32 mouse cellular contexts compared by ENCODE assay signal in the genomic region with DNA sequence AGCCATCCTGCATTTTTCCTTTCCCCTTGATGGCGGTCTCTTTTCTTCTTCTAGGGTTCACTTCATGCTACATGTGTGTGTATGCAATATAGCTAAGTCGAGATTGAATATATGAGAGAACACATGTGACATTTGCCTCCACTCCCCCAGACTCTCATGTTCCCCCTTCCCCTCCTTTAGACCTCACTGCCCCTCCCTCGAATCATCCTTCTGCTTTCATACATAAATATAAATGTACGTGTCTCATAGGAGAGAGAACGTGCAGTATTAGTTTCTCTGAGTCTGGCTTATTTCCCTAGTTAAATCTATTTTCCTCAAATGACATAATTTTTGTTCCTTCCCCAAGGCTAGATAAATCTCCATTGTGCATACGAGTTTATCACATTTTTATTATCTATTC.
"Had no signal": no experiment of that assay in that cellular context is flagged by ENCODE, and none has a peak within 500 bp of the region (broad histone marks: within the 10 kb centered on the region; RNA-seq: fewer than 3 reads in every experiment).

No protein-coding gene starts in this region.

- DNase-seq: left cerebral cortex, postnatal 4 days; liver; liver, embryonic 13.5 days; liver, postnatal 0 days; lung, adult 18-20 months; lung, adult 2 months; lung, embryonic 14.5 days; lung, postnatal 10 days; lung, postnatal 14 days; lung, postnatal 36 days; lung, postnatal 4 days; midbrain, embryonic 14.5 days had no signal

- H3K4me1 ChIP-seq: limb, embryonic 10.5 days; limb, embryonic 12.5 days; limb, embryonic 13.5 days; limb, embryonic 15.5 days; liver, embryonic 15.5 days; lung, embryonic 15.5 days; megakaryocyte, embryonic 14.5 days; midbrain, embryonic 10.5 days; midbrain, embryonic 12.5 days; midbrain, embryonic 13.5 days; midbrain, embryonic 15.5 days had no signal

- H3K27me3 ChIP-seq: limb, embryonic 12.5 days; limb, embryonic 13.5 days; limb, embryonic 15.5 days; liver, embryonic 12.5 days; liver, embryonic 13.5 days; liver, embryonic 15.5 days; lung, embryonic 15.5 days; megakaryocyte, embryonic 14.5 days; midbrain, embryonic 12.5 days; midbrain, embryonic 13.5 days; midbrain, embryonic 15.5 days had no signal

- H3K4me3 ChIP-seq: left cerebral cortex, adult 2 months; limb, embryonic 10.5 days; limb, embryonic 12.5 days; limb, embryonic 13.5 days; limb, embryonic 15.5 days; liver, embryonic 12.5 days; liver, embryonic 13.5 days; liver, embryonic 15.5 days; lung, embryonic 15.5 days; megakaryocyte, embryonic 14.5 days; midbrain, embryonic 10.5 days; midbrain, embryonic 12.5 days; midbrain, embryonic 13.5 days; midbrain, embryonic 15.5 days; myocyte had no signal

- H3K36me3 ChIP-seq: limb, embryonic 10.5 days; limb, embryonic 12.5 days; limb, embryonic 13.5 days; limb, embryonic 15.5 days; liver, embryonic 12.5 days; liver, embryonic 13.5 days; liver, embryonic 15.5 days; lung, embryonic 15.5 days; midbrain, embryonic 10.5 days; midbrain, embryonic 12.5 days; midbrain, embryonic 13.5 days; midbrain, embryonic 15.5 days had no signal

- ATAC-seq: liver, embryonic 12.5 days; liver, postnatal 0 days; lung, postnatal 0 days; midbrain, embryonic 13.5 days; midbrain, embryonic 15.5 days; midbrain, embryonic 16.5 days had no signal

- H3K9ac ChIP-seq: limb, embryonic 12.5 days; limb, embryonic 13.5 days; limb, embryonic 15.5 days; liver, embryonic 12.5 days; liver, embryonic 13.5 days; liver, embryonic 14.5 days; liver, embryonic 15.5 days; liver, postnatal 0 days; lung, embryonic 14.5 days; lung, embryonic 15.5 days; midbrain, embryonic 12.5 days; midbrain, embryonic 13.5 days; midbrain, embryonic 15.5 days had no signal

- H3K4me2 ChIP-seq: limb, embryonic 12.5 days; limb, embryonic 13.5 days; limb, embryonic 15.5 days; liver, embryonic 11.5 days; liver, embryonic 12.5 days; liver, embryonic 13.5 days; liver, embryonic 15.5 days; lung, embryonic 14.5 days; lung, embryonic 15.5 days; midbrain, embryonic 11.5 days; midbrain, embryonic 12.5 days; midbrain, embryonic 13.5 days; midbrain, embryonic 15.5 days had no signal

- H3K27ac ChIP-seq: left cerebral cortex, adult 2 months; limb, embryonic 10.5 days; limb, embryonic 12.5 days; limb, embryonic 13.5 days; limb, embryonic 15.5 days; liver, embryonic 12.5 days; liver, embryonic 13.5 days; liver, embryonic 14.5 days; liver, embryonic 15.5 days; lung, embryonic 15.5 days; macrophage; midbrain, embryonic 10.5 days; midbrain, embryonic 12.5 days; midbrain, embryonic 13.5 days; midbrain, embryonic 15.5 days had no signal

- H3K9me3 ChIP-seq: limb, embryonic 10.5 days; limb, embryonic 12.5 days; limb, embryonic 13.5 days; limb, embryonic 15.5 days; liver, embryonic 12.5 days; liver, embryonic 13.5 days; liver, embryonic 15.5 days; lung, embryonic 15.5 days; megakaryocyte, embryonic 14.5 days; midbrain, embryonic 10.5 days; midbrain, embryonic 12.5 days; midbrain, embryonic 13.5 days; midbrain, embryonic 15.5 days had no signal
